Mouse (Mus musculus): ENCODE measurements around the gene Slc37a2. TPM values are rescaled to one million over a fixed set of nuclear protein-coding genes. Genes with fewer than 3 reads are reported as not detected.

The Slc37a2 gene
- polyA plus RNA-seq, 2 experiments from 2014 or later = 1.4 to 1.7 TPM

GRCm38 (mm10) chr9:37214327-37215060, 41.0 kb downstream of the Slc37a2 start:
- no peak for ATAC-seq

GRCm38 (mm10) chr9:37213060-37213738, 42.3 kb downstream of the Slc37a2 start:
- ATAC-seq = no peak

GRCm38 (mm10) chr9:37207929-37208411, 47.6 kb downstream of the Slc37a2 start, which contains the start of gene Tmem218:
TSS of gene Tmem218 (plus strand) at chr9:37208223.
- peak; percentile 100 for ATAC-seq

- no peak for ATAC-seq
Measured at GRCm38 (mm10) chr9:37203884-37204283, 51.7 kb downstream of the Slc37a2 start.

- no peak for ATAC-seq
Measured at GRCm38 (mm10) chr9:37200414-37200813, 55.1 kb downstream of the Slc37a2 start.

- ATAC-seq = no peak
Measured at GRCm38 (mm10) chr9:37197067-37197466, 58.5 kb downstream of the Slc37a2 start.

GRCm38 (mm10) chr9:37188024-37188423, 67.5 kb downstream of the Slc37a2 start:
- ATAC-seq = no peak

GRCm38 (mm10) chr9:37187407-37187806, 68.1 kb downstream of the Slc37a2 start:
- no peak for ATAC-seq

- no peak for ATAC-seq
Measured at GRCm38 (mm10) chr9:37183176-37183575, 72.4 kb downstream of the Slc37a2 start.

GRCm38 (mm10) chr9:37181596-37181995, 73.9 kb downstream of the Slc37a2 start:
- ATAC-seq = no peak

GRCm38 (mm10) chr9:37179596-37179995, 75.9 kb downstream of the Slc37a2 start:
- no peak for ATAC-seq

- no peak for ATAC-seq
Measured at GRCm38 (mm10) chr9:37178911-37179310, 76.6 kb downstream of the Slc37a2 start.

Other genes with a start within 250 kb of the Slc37a2 start
- not detected for gene Pknox2, start 108.3 kb downstream of the Slc37a2 start, polyA plus RNA-seq (2017; shearing (Covaris generic))
- gene Tmem218, start 47.5 kb downstream of the Slc37a2 start, polyA plus RNA-seq (2017; shearing (Covaris generic)) = 1 to 10 TPM; 3.1 to 3.2 TPM
- 1 to 10 TPM; 3.8 to 6.9 TPM for gene Ccdc15, start 92.7 kb upstream of the Slc37a2 start, polyA plus RNA-seq (2017; shearing (Covaris generic))
- not detected for gene Hepacam, start 111.6 kb upstream of the Slc37a2 start, polyA plus RNA-seq (2017; shearing (Covaris generic))
- not detected for gene Robo4, start 146.2 kb upstream of the Slc37a2 start, polyA plus RNA-seq (2017; shearing (Covaris generic))
- not detected for gene Robo3, start 177.5 kb upstream of the Slc37a2 start, polyA plus RNA-seq (2017; shearing (Covaris generic))
- gene Msantd2, start 233.6 kb upstream of the Slc37a2 start, polyA plus RNA-seq (2017; shearing (Covaris generic)) = 1 to 10 TPM; 7.9 to 9.3 TPM